Mouse (Mus musculus) spleen, adult 2 months (tissue): ENCODE measurements at regions not wholly inside any gene's neighbourhood (a gene's known extent, or its start where the extent isn't known, plus 50 kb on each side); places are given as distances from the start of the nearest gene placed in this dataset.

Experiments
- CTCF ChIP-seq: fragments of 200-500 bp; IDR thresholded peaks from 2 replicates; pipeline ENCODE4 v1.5.1; 2011; ENCODE audit warnings: mild to moderate bottlenecking, inconsistent platforms; ENCODE audit not compliant: insufficient read depth, insufficient read length, insufficient replicate concordance; ENCODE audit errors: extremely low read depth
- POLR2A ChIP-seq: fragments of 200-500 bp; IDR thresholded peaks from 2 replicates; pipeline ENCODE4 v1.6.1; 2011; ENCODE audit warnings: low read depth, low read length, inconsistent platforms

DNA sequence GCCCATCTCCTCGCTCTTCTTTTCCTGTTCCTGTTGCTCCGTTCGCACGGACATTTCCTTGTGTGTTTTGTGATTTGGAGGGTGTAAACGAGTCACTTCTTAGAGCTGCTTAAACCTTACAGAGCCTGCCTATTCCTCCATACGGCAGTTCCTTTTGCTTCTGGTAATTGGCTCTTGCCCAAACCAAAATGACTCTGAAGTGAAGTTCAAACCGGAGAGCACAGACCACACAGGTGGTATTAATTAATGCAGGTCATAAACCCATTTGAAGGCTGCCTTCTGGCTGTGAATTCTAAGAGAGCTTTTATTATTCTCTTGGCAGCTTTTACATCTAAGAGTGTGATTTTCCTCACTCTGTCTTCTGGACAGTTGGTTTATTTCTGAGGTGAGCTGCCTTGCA lies 291.1 kb downstream of the Adamts20 start:
- TF ChIP-seq CTCF (no peak), POLR2A (no peak)
